Mouse (Mus musculus): ENCODE measurements around the gene Ggt5. TPM values are rescaled to one million over a fixed set of nuclear protein-coding genes. Genes with fewer than 3 reads are reported as not detected.

Gene Ggt5
- polyA plus RNA-seq, 1 experiment from 2014 or later = 0.91 TPM

- Histone ChIP-seq H3K4me1 (no peaks in the 10 kb centered on the region; the same call in 1 of the 2 replicates), H3K4me3 (no peak overlapping the region)
Measured at GRCm38 (mm10) chr10:75568851-75569250, 20.3 kb upstream of the Ggt5 start.

GRCm38 (mm10) chr10:75570981-75571657, 18.0 kb upstream of the Ggt5 start:
- WGBS = 26% methylated on average over 10 of the region's 10 CpGs
- Histone ChIP-seq H3K9me3 (no peaks in the 10 kb centered on the region), H3K9ac (no peak overlapping the region), H3K27ac (no peak overlapping the region), H3K4me3 (no peak overlapping the region), H3K4me2 (replicated peaks) (no peak overlapping the region), H3K27me3 (no peaks in the 10 kb centered on the region), H3K36me3 (no peaks in the 10 kb centered on the region), H3K4me1 (no peaks in the 10 kb centered on the region; the same call in 1 of the 2 replicates)
- ATAC-seq (ENCODE audit: insufficient number of reproducible peaks, insufficient read depth, low FRiP score, low TSS enrichment) = no peak

More at GRCm38 (mm10) chr10:75568851-75569250, 20.3 kb upstream of the Ggt5 start:
- 14% methylated on average over 4 of the region's 4 CpGs for WGBS
- no peak for ATAC-seq (ENCODE audit: insufficient number of reproducible peaks, insufficient read depth, low FRiP score, low TSS enrichment)
- Histone ChIP-seq H3K27me3 (no peaks in the 10 kb centered on the region), H3K27ac (no peak overlapping the region), H3K9me3 (no peaks in the 10 kb centered on the region), H3K4me2 (replicated peaks) (no peak overlapping the region), H3K9ac (no peak overlapping the region), H3K36me3 (no peaks in the 10 kb centered on the region)

- ATAC-seq (ENCODE audit: insufficient number of reproducible peaks, insufficient read depth, low FRiP score, low TSS enrichment) = no peak
- Histone ChIP-seq H3K9ac (no peak overlapping the region), H3K27me3 (no peaks in the 10 kb centered on the region), H3K4me2 (replicated peaks) (no peak overlapping the region), H3K9me3 (no peaks in the 10 kb centered on the region), H3K4me3 (no peak overlapping the region), H3K27ac (no peak overlapping the region), H3K4me1 (no peaks in the 10 kb centered on the region; the same call in 1 of the 2 replicates), H3K36me3 (no peaks in the 10 kb centered on the region)
- 42% methylated on average over 9 of the region's 9 CpGs for WGBS
Measured at GRCm38 (mm10) chr10:75571937-75572336, 17.2 kb upstream of the Ggt5 start.

GRCm38 (mm10) chr10:75573181-75573580, 16.0 kb upstream of the Ggt5 start:
- Histone ChIP-seq H3K27ac (no peak overlapping the region), H3K9ac (no peak overlapping the region), H3K4me2 (replicated peaks) (no peak overlapping the region), H3K9me3 (no peaks in the 10 kb centered on the region), H3K4me3 (no peak overlapping the region), H3K36me3 (no peaks in the 10 kb centered on the region), H3K27me3 (no peaks in the 10 kb centered on the region), H3K4me1 (no peaks in the 10 kb centered on the region; the same call in 1 of the 2 replicates)
- ATAC-seq (ENCODE audit: insufficient number of reproducible peaks, insufficient read depth, low FRiP score, low TSS enrichment) = no peak
- 71% methylated on average over 10 of the region's 10 CpGs for WGBS

- Histone ChIP-seq H3K4me2 (replicated peaks) (no peak overlapping the region), H3K9me3 (no peaks in the 10 kb centered on the region), H3K9ac (no peak overlapping the region), H3K27ac (no peak overlapping the region), H3K36me3 (no peaks in the 10 kb centered on the region), H3K4me1 (no peaks in the 10 kb centered on the region; the same call in 1 of the 2 replicates), H3K27me3 (no peaks in the 10 kb centered on the region), H3K4me3 (no peak overlapping the region)
- no peak for ATAC-seq (ENCODE audit: insufficient number of reproducible peaks, insufficient read depth, low FRiP score, low TSS enrichment)
- 88% methylated on average over 9 of the region's 9 CpGs for WGBS
Measured at GRCm38 (mm10) chr10:75573965-75574364, 15.2 kb upstream of the Ggt5 start.

GRCm38 (mm10) chr10:75579129-75579528, 10.0 kb upstream of the Ggt5 start:
- Histone ChIP-seq H3K4me1 (no peaks in the 10 kb centered on the region), H3K9ac (no peak overlapping the region), H3K4me2 (replicated peaks) (no peak overlapping the region), H3K36me3 (no peaks in the 10 kb centered on the region), H3K27ac (no peak overlapping the region), H3K9me3 (no peaks in the 10 kb centered on the region), H3K27me3 (no peaks in the 10 kb centered on the region), H3K4me3 (no peak overlapping the region)
- no peak for ATAC-seq (ENCODE audit: insufficient number of reproducible peaks, insufficient read depth, low FRiP score, low TSS enrichment)
- WGBS = 82% methylated on average over 6 of the region's 6 CpGs

GRCm38 (mm10) chr10:75585876-75586552, 3.1 kb upstream of the Ggt5 start:
- ATAC-seq (ENCODE audit: insufficient number of reproducible peaks, insufficient read depth, low FRiP score, low TSS enrichment) = peak; percentile 48; the same call in 1 of the 2 replicates
- 21% methylated on average over 20 of the region's 20 CpGs for WGBS
- Histone ChIP-seq H3K4me3 (0 out of 2 replicates have a peak overlapping the region, but pooled peaks have one; percentile 9), H3K27me3 (peaks cover 4% of the 10 kb centered on the region), H3K4me1 (peaks cover 8% of the 10 kb centered on the region), H3K9ac (0 out of 2 replicates have a peak overlapping the region, but pooled peaks have one; percentile 8), H3K4me2 (replicated peaks) (peak overlapping the region; percentile 37), H3K27ac (no peak overlapping the region), H3K36me3 (no peaks in the 10 kb centered on the region), H3K9me3 (no peaks in the 10 kb centered on the region)

- H3K4me3 ChIP-seq = no peak overlapping the region
- ATAC-seq (ENCODE audit: insufficient number of reproducible peaks, insufficient read depth, low FRiP score, low TSS enrichment) = no peak
- 88% methylated on average over 1 of the region's 1 CpGs for WGBS
- no peak overlapping the region for H3K27ac ChIP-seq
- H3K9ac ChIP-seq = no peak overlapping the region
- no peaks in the 10 kb centered on the region for H3K36me3 ChIP-seq
- H3K4me2 ChIP-seq (replicated peaks) = no peak overlapping the region
- peaks cover 4% of the 10 kb centered on the region for H3K27me3 ChIP-seq
- peaks cover 8% of the 10 kb centered on the region for H3K4me1 ChIP-seq
- no peaks in the 10 kb centered on the region for H3K9me3 ChIP-seq
Measured at GRCm38 (mm10) chr10:75586553-75586879, 2.6 kb upstream of the Ggt5 start.

- Histone ChIP-seq H3K27ac (no peak overlapping the region), H3K4me1 (peaks cover 8% of the 10 kb centered on the region), H3K4me2 (replicated peaks) (no peak overlapping the region), H3K9me3 (no peaks in the 10 kb centered on the region), H3K36me3 (no peaks in the 10 kb centered on the region), H3K27me3 (peaks cover 4% of the 10 kb centered on the region), H3K4me3 (no peak overlapping the region), H3K9ac (no peak overlapping the region)
- ATAC-seq (ENCODE audit: insufficient number of reproducible peaks, insufficient read depth, low FRiP score, low TSS enrichment) = no peak
- 84% methylated on average over 4 of the region's 4 CpGs for WGBS
Measured at GRCm38 (mm10) chr10:75587781-75588180, 1.4 kb upstream of the Ggt5 start.

GRCm38 (mm10) chr10:75588336-75588735, 804 bp upstream of the Ggt5 start:
- Histone ChIP-seq H3K27me3 (peaks cover 4% of the 10 kb centered on the region), H3K4me2 (replicated peaks) (no peak overlapping the region), H3K9me3 (no peaks in the 10 kb centered on the region), H3K9ac (no peak overlapping the region), H3K4me3 (no peak overlapping the region), H3K4me1 (peaks cover 8% of the 10 kb centered on the region), H3K27ac (no peak overlapping the region), H3K36me3 (no peaks in the 10 kb centered on the region)
- WGBS = 66% methylated on average over 5 of the region's 5 CpGs
- no peak for ATAC-seq (ENCODE audit: insufficient number of reproducible peaks, insufficient read depth, low FRiP score, low TSS enrichment)

GRCm38 (mm10) chr10:75589651-75590050, 511 bp downstream of the Ggt5 start:
- Histone ChIP-seq H3K9ac (no peak overlapping the region), H3K4me2 (replicated peaks) (no peak overlapping the region; the same call in 1 of the 2 replicates), H3K27ac (peak overlapping the region; percentile 46; the same call in 1 of the 2 replicates), H3K27me3 (peaks cover 3% of the 10 kb centered on the region), H3K4me3 (no peak overlapping the region), H3K4me1 (peaks cover 8% of the 10 kb centered on the region), H3K36me3 (no peaks in the 10 kb centered on the region), H3K9me3 (no peaks in the 10 kb centered on the region)
- no peak for ATAC-seq (ENCODE audit: insufficient number of reproducible peaks, insufficient read depth, low FRiP score, low TSS enrichment)
- 70% methylated on average over 16 of the region's 16 CpGs for WGBS

Data from embryonic facial prominence, embryonic 12.5 days (tissue).